Mouse (Mus musculus) midbrain, embryonic 11.5 days (tissue): ENCODE measurements around the gene Tbc1d24. TPM values are rescaled to one million over a fixed set of nuclear protein-coding genes. Genes with fewer than 3 reads are reported as not detected.
A peak's percentile ranks its signal among the peaks of the same experiment; 100 is the strongest.

Source experiments
- ATAC-seq: fragments of 200-750 bp; cut with Nextera tagmentation; 2 replicates; pipeline ENCODE4 v1.8.0; 2017; ENCODE audit warnings: moderate TSS enrichment, moderate library complexity; ENCODE audit not compliant: low FRiP score
- DNase-seq: peaks from one replicate; pipeline ENCODE4 v3.0.0; 2015; ENCODE audit warnings: low spot score; ENCODE audit errors: missing footprints
- H3K27ac ChIP-seq: fragments of 300-500 bp; sonication (generic); 2 replicates; pipeline ENCODE4 v1.5.1; 2014; ENCODE audit warnings: low read depth, low read length
- H3K27me3 ChIP-seq: fragments of 300-500 bp; sonication (generic); 2 replicates; pipeline ENCODE4 v1.6.1; 2014; ENCODE audit warnings: mild to moderate bottlenecking, low read length, moderate library complexity, mixed read lengths; ENCODE audit not compliant: control insufficient read depth, insufficient read depth
- H3K36me3 ChIP-seq: fragments of 300-500 bp; sonication (generic); 2 replicates; pipeline ENCODE4 v1.6.1; 2014; ENCODE audit warnings: mild to moderate bottlenecking, low read length, moderate library complexity, mixed read lengths; ENCODE audit not compliant: control insufficient read depth, insufficient read depth
- H3K4me1 ChIP-seq: fragments of 300-500 bp; sonication (generic); 2 replicates; pipeline ENCODE4 v1.6.1; 2014; ENCODE audit warnings: low read length; ENCODE audit not compliant: control insufficient read depth, insufficient read depth
- H3K4me2 ChIP-seq: fragments of 300-500 bp; sonication (generic); 2 replicates; pipeline ENCODE4 v1.6.1; 2014; ENCODE audit warnings: mild to moderate bottlenecking, moderate library complexity
- H3K4me3 ChIP-seq: fragments of 300-500 bp; sonication (generic); 2 replicates; pipeline ENCODE4 v1.5.1; 2014; ENCODE audit warnings: low read depth, low read length
- H3K9ac ChIP-seq: fragments of 300-500 bp; sonication (generic); 2 replicates; pipeline ENCODE4 v1.6.1; 2014; ENCODE audit warnings: low read length
- H3K9me3 ChIP-seq: fragments of 300-500 bp; sonication (generic); 2 replicates; pipeline ENCODE4 v1.6.1; 2016; ENCODE audit warnings: low read length; ENCODE audit not compliant: control insufficient read depth
- WGBS: fragments of 180-500 bp; shearing (Covaris S2); extraction: QIAGEN DNeasy Blood & Tissue Kit; methylation state at CpG from one replicate; pipeline ENCODE4 v1.1.7; 2014; 5-methylcytosine and 5-hydroxymethylcytosine counted together
- polyA plus RNA-seq: library from polyadenylated mRNA; unstranded; fragments of >200 nt; fragmentation: Nextera tagmentation; extraction: Ambion mirVana; gene quantifications from 2 replicates; pipeline ENCODE4 v1.2.1, GENCODE M21; 2014

The Tbc1d24 gene
- polyA plus RNA-seq, 1 experiment from 2014 or later, result 7.3 TPM

DNA sequence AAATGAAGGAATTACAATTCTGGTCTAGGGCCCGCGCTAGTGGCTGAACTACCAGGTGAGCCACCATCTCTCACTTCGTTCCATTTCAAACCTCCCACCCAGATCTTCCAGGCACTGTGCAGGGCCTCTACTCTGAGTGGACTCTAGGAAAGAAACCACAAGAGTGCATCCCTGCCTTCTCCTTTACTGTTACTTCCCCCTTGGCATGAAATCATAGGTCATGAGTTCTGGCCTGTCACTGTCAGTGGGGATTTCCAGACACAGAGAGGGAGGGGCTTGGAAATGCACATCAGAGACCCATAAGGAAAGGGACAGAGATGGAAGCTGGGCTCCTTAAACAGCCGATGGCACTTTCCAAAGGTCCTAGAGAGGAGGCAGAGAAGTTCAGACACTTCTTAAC is 33.6 kb downstream of the Tbc1d24 start:
- no peak for ATAC-seq
- DNase-seq, result no peak
- no peak overlapping the region for H3K4me3 ChIP-seq
- H3K27ac ChIP-seq, result no peak overlapping the region
- no peak overlapping the region for H3K9ac ChIP-seq
- H3K36me3 ChIP-seq, result peaks cover 4% of the 10 kb centered on the region; the same call in 1 of the 2 replicates
- 94% methylated on average over 4 of the region's 4 CpGs for WGBS
- H3K4me2 ChIP-seq, result no peak overlapping the region
- no peaks in the 10 kb centered on the region for H3K9me3 ChIP-seq
- H3K27me3 ChIP-seq, result no peaks in the 10 kb centered on the region
- H3K4me1 ChIP-seq, result peaks cover 13% of the 10 kb centered on the region

- H3K27ac ChIP-seq, result no peak overlapping the region
- no peak overlapping the region for H3K9ac ChIP-seq
- ATAC-seq, result no peak
- no peak overlapping the region for H3K4me2 ChIP-seq
- H3K4me1 ChIP-seq, result peaks cover 13% of the 10 kb centered on the region
- no peak for DNase-seq
- no peak overlapping the region for H3K4me3 ChIP-seq
- H3K9me3 ChIP-seq, result no peaks in the 10 kb centered on the region
- 76% methylated on average over 5 of the region's 5 CpGs for WGBS
- H3K27me3 ChIP-seq, result no peaks in the 10 kb centered on the region
- H3K36me3 ChIP-seq, result peaks cover 4% of the 10 kb centered on the region; the same call in 1 of the 2 replicates
Measured at GRCm38 (mm10) chr17:24170729-24171128, 34.6 kb downstream of the Tbc1d24 start.

GRCm38 (mm10) chr17:24170125-24170524 is 35.2 kb downstream of the Tbc1d24 start:
- Histone ChIP-seq H3K4me2 (peak overlapping the region; percentile 92), H3K27ac (no peak overlapping the region), H3K27me3 (no peaks in the 10 kb centered on the region), H3K9ac (peak overlapping the region; percentile 93), H3K4me1 (peaks cover 13% of the 10 kb centered on the region), H3K36me3 (peaks cover 4% of the 10 kb centered on the region; the same call in 1 of the 2 replicates), H3K4me3 (peak overlapping the region; percentile 75), H3K9me3 (no peaks in the 10 kb centered on the region)
- WGBS, result 63% methylated on average over 3 of the region's 3 CpGs
- ATAC-seq, result no peak
- no peak for DNase-seq

DNA sequence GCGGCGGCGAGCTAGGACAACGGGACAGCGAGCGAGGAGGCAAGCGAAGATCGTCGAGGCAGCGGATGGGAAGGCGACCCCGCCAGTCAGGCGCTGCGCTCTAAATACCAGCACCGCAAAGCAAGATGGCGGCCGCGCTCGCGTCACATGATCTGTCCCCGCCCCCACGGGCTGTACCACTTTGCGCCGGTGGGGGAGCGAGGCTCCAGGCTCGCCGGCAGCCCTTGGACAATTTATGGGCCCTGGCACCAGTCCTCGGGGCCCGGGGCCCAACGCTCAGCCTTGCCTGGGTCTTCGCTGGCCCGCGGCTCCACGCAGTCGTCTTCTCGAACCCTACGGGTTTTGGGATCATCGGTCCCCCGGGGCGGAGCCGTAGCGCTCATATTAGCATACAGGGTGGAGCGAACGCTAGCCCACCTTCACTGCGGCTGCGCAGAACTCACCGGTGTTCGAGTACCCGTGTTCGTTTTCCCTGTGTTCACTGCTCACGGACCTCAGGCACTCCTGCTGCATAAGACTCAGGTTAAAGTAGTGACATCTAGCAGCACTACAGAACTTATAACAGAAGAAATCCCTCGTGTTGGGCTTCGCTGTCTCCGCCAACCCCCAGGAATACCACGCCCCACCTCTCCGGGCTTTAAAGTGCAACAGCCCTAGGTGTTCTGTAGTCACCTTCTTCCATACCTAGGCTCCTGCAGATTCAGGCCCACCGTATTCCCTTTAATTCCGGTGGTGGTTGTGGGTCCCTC is 35.9 kb downstream of the Tbc1d24 start, which contains the start of gene Atp6v0c:
Gene Atp6v0c (minus strand): TSS at position 386 of the 749 bp plus-strand sequence.
- H3K9me3 ChIP-seq, result no peaks in the 10 kb centered on the region
- peak; percentile 99 for DNase-seq
- peak; percentile 90 for ATAC-seq
- H3K4me2 ChIP-seq, result peak within 1 kb of the TSS; percentile 92
- H3K36me3 ChIP-seq, result peaks cover 4% of the 10 kb centered on the region; the same call in 1 of the 2 replicates
- H3K4me3 ChIP-seq, result peak within 1 kb of the TSS; percentile 75
- H3K27ac ChIP-seq, result peak within 1 kb of the TSS; percentile 95
- under 1% methylated on average over 56 of the region's 58 CpGs for WGBS
- H3K4me1 ChIP-seq, result peaks cover 13% of the 10 kb centered on the region
- H3K9ac ChIP-seq, result peak within 1 kb of the TSS; percentile 93
- H3K27me3 ChIP-seq, result no peaks in the 10 kb centered on the region

DNA sequence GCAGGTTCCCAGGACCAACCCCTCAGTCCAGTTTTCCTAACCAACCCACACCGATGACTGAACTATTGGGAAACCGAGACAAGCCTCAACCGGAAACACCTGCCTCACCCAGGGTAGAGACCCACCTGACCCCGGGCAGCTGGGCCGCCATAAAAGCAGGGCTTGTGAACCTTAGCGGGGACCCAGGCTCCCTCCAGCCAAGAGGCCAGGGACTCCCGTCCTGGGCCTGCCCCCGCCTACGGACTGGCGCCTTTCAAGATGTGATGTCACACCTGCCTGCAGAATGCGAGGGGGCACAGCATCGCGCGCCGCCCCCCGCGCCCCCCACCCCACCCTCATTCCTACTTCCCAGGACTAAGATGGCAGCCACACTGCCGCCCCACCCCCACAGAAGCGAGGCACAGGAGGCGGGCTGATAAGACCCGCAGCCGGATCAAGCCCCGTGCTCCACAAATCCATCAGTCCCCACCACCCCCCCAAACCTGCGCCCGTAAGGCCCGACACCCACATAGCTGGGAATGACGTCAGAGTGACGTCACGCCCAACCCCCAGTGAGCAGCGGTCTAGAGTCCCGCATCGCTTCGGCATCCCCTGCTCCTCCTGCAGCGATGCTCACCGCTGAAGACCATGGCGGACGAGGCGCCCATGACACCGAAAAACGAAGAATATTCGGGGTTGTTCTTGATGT is 36.6 kb downstream of the Tbc1d24 start:
- peak overlapping the region; percentile 95 for H3K27ac ChIP-seq
- peak; percentile 73 for ATAC-seq
- peak overlapping the region; percentile 93 for H3K9ac ChIP-seq
- H3K4me2 ChIP-seq, result peak overlapping the region; percentile 92
- H3K27me3 ChIP-seq, result no peaks in the 10 kb centered on the region
- peak overlapping the region; percentile 75 for H3K4me3 ChIP-seq
- peaks cover 4% of the 10 kb centered on the region; the same call in 1 of the 2 replicates for H3K36me3 ChIP-seq
- DNase-seq, result peak; percentile 97
- no peaks in the 10 kb centered on the region for H3K9me3 ChIP-seq
- peaks cover 13% of the 10 kb centered on the region for H3K4me1 ChIP-seq
- WGBS, result 1% methylated on average over 41 of the region's 41 CpGs

GRCm38 (mm10) chr17:24167891-24168505 is 37.4 kb downstream of the Tbc1d24 start:
- no peaks in the 10 kb centered on the region for H3K27me3 ChIP-seq
- H3K4me2 ChIP-seq, result peak overlapping the region; percentile 92
- H3K9ac ChIP-seq, result peak overlapping the region; percentile 93
- 71% methylated on average over 7 of the region's 7 CpGs for WGBS
- DNase-seq (no peak), ATAC-seq (no peak)
- H3K36me3 ChIP-seq, result peaks cover 4% of the 10 kb centered on the region; the same call in 1 of the 2 replicates
- H3K9me3 ChIP-seq, result no peaks in the 10 kb centered on the region
- H3K4me1 ChIP-seq, result peaks cover 15% of the 10 kb centered on the region
- peak overlapping the region; percentile 75 for H3K4me3 ChIP-seq
- no peak overlapping the region for H3K27ac ChIP-seq

GRCm38 (mm10) chr17:24167120-24167519 is 38.2 kb downstream of the Tbc1d24 start:
- Histone ChIP-seq H3K4me2 (no peak overlapping the region), H3K27ac (no peak overlapping the region), H3K9ac (no peak overlapping the region), H3K36me3 (peaks cover 4% of the 10 kb centered on the region; the same call in 1 of the 2 replicates), H3K4me3 (no peak overlapping the region), H3K4me1 (peaks cover 21% of the 10 kb centered on the region), H3K9me3 (no peaks in the 10 kb centered on the region), H3K27me3 (no peaks in the 10 kb centered on the region)
- DNase-seq (no peak), ATAC-seq (no peak)
- 90% methylated on average over 6 of the region's 6 CpGs for WGBS

- ATAC-seq (no peak), DNase-seq (no peak)
- 79% methylated on average over 10 of the region's 11 CpGs for WGBS
- Histone ChIP-seq H3K9me3 (no peaks in the 10 kb centered on the region), H3K4me3 (no peak overlapping the region), H3K27me3 (no peaks in the 10 kb centered on the region), H3K4me1 (peaks cover 17% of the 10 kb centered on the region), H3K4me2 (no peak overlapping the region), H3K36me3 (peaks cover 4% of the 10 kb centered on the region; the same call in 1 of the 2 replicates), H3K27ac (no peak overlapping the region), H3K9ac (no peak overlapping the region)
Measured at GRCm38 (mm10) chr17:24164566-24165259, 40.6 kb downstream of the Tbc1d24 start.
